Mouse (Mus musculus) kidney, embryonic 14.5 days (tissue): ENCODE measurements around the gene Ano6. TPM values are rescaled to one million over a fixed set of nuclear protein-coding genes. Genes with fewer than 3 reads are reported as not detected.

Experiments used
- ATAC-seq: fragments of 200-750 bp; cut with Nextera tagmentation; 2 replicates; pipeline ENCODE4 v1.8.0; 2017; ENCODE audit warnings: moderate number of reproducible peaks, mild to moderate bottlenecking, moderate TSS enrichment, moderate library complexity; ENCODE audit not compliant: low FRiP score, low TSS enrichment
- H3K27ac ChIP-seq: fragments of 300-500 bp; sonication (generic); 2 replicates; pipeline ENCODE4 v1.5.1; 2014; ENCODE audit warnings: low read depth, mild to moderate bottlenecking, low read length, moderate library complexity, mixed read lengths
- H3K27me3 ChIP-seq: fragments of 300-500 bp; sonication (generic); 2 replicates; pipeline ENCODE4 v1.6.1; 2014; ENCODE audit warnings: mild to moderate bottlenecking, low read length; ENCODE audit not compliant: control insufficient read depth, insufficient read depth
- H3K36me3 ChIP-seq: fragments of 300-500 bp; sonication (generic); 2 replicates; pipeline ENCODE4 v1.6.1; 2014; ENCODE audit warnings: low read length, mixed read lengths; ENCODE audit not compliant: control insufficient read depth, insufficient read depth
- H3K4me1 ChIP-seq: fragments of 300-500 bp; sonication (generic); 2 replicates; pipeline ENCODE4 v1.6.1; 2014; ENCODE audit warnings: low read length, mixed read lengths; ENCODE audit not compliant: control insufficient read depth, insufficient read depth
- H3K4me2 ChIP-seq: fragments of 300-500 bp; sonication (generic); replicated peaks from 2 replicates; pipeline ENCODE4 v1.6.1; 2014; ENCODE audit warnings: low read depth, mild to moderate bottlenecking, low read length
- H3K4me3 ChIP-seq: fragments of 300-500 bp; sonication (generic); 2 replicates; pipeline ENCODE4 v1.5.1; 2014; ENCODE audit warnings: mild to moderate bottlenecking, low read length
- H3K9ac ChIP-seq: fragments of 300-500 bp; sonication (generic); 2 replicates; pipeline ENCODE4 v1.6.1; 2014; ENCODE audit warnings: low read depth, mild to moderate bottlenecking, low read length, moderate library complexity
- H3K9me3 ChIP-seq: fragments of 300-500 bp; sonication (generic); 2 replicates; pipeline ENCODE4 v1.6.1; 2016; ENCODE audit warnings: low read length; ENCODE audit not compliant: control insufficient read depth
- WGBS: fragments of 180-500 bp; shearing (Covaris S2); extraction: QIAGEN DNeasy Blood & Tissue Kit; methylation state at CpG from one replicate; pipeline ENCODE4 v1.1.7; 2014; 5-methylcytosine and 5-hydroxymethylcytosine counted together
- polyA plus RNA-seq: library from polyadenylated mRNA; unstranded; fragments of >200 nt; fragmentation: Nextera tagmentation; extraction: Ambion mirVana; gene quantifications from 2 replicates; pipeline ENCODE4 v1.2.1, GENCODE M21; 2014

Ano6 gene
- 34.1 and 54.3 TPM in 2 replicates for polyA plus RNA-seq

DNA sequence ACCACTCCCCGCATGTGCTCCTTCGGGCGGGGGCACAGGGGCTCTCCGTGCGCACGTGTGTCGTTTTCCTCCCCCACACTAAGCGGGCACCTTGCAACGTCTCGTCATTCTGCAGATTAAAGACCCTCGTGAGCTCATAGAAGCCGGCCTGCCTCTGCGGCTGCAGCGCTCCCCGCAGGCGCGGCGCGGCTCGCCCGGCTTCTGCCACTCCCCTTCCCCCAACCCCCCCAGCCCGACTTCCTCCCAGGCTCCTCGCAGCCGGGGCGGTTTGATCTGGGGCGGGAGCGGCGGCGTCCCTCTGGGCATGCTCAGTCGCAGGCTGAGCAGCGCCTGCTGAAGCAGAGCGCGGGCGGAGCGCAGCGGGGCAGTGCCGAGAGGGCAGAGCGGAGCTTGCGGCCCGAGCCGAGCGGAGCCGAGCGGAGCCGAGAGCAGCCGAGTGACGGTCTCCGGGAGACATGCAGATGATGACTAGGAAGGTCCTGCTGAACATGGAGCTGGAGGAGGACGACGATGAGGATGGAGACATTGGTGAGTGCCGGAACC, at the start of gene Ano6:
Gene Ano6, plus strand, starts transcription at position 315 of the 543 bp plus-strand sequence.
- ATAC-seq, result peak; percentile 97
- Histone ChIP-seq H3K9me3 (no peaks in the 10 kb centered on the region), H3K36me3 (no peaks in the 10 kb centered on the region), H3K27ac (peak within 1 kb of the TSS; percentile 81; the same call in 1 of the 2 replicates), H3K4me3 (peak within 1 kb of the TSS; percentile 61), H3K4me1 (peaks cover 38% of the 10 kb centered on the region), H3K9ac (peak within 1 kb of the TSS; percentile 78), H3K27me3 (no peaks in the 10 kb centered on the region), H3K4me2 (peak within 1 kb of the TSS; percentile 88)
- under 1% methylated on average over 51 of the region's 51 CpGs for WGBS

DNA sequence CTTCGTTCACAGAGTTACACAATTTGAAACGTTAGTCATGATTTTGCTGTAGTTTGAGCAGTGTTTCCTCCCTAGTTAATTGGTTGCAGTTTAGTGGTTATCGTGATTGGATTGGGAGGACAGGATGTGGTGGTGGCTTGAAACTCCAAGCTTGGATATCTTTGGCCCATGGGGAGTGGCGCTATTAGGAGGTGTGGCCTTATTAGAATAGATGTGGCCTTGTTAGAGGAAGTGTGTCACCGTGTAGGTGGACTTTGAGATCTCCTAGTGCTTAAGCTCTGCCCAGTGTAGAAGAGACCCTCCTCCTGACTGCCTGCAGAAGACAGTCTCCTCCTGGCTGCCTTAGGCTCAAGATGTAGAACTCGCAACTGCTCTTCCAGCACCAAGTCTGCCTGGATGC, 47.7 kb upstream of the Ano6 start:
- no peak overlapping the region for H3K4me2 ChIP-seq
- ATAC-seq, result no peak
- no peaks in the 10 kb centered on the region for H3K9me3 ChIP-seq
- no peak overlapping the region for H3K4me3 ChIP-seq
- no peaks in the 10 kb centered on the region for H3K36me3 ChIP-seq
- H3K27ac ChIP-seq, result no peak overlapping the region
- H3K4me1 ChIP-seq, result no peaks in the 10 kb centered on the region
- 89% methylated on average over 6 of the region's 6 CpGs for WGBS
- no peak overlapping the region for H3K9ac ChIP-seq
- no peaks in the 10 kb centered on the region for H3K27me3 ChIP-seq

DNA sequence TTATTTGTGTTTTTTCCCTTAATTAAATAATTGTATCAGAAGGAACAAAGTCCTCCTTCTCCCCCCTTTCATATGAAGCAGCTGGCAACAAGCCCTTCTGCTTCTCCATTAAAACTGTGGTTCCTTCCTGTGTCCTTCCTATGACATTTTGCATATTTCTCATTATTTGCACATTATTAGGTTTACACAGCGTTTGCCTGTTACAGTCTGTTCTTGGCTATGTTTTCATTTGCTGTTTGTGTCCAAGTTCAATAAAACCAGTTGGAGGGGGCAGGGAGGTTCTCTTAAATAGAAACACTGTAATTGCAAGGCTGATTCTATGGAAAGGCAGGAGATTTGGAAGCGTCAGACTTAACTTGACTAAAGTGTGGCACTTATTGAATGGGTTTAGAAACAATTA, 46.8 kb upstream of the Ano6 start:
- Histone ChIP-seq H3K36me3 (no peaks in the 10 kb centered on the region), H3K4me3 (no peak overlapping the region), H3K27ac (no peak overlapping the region), H3K27me3 (no peaks in the 10 kb centered on the region), H3K4me2 (no peak overlapping the region), H3K4me1 (no peaks in the 10 kb centered on the region), H3K9me3 (no peaks in the 10 kb centered on the region), H3K9ac (no peak overlapping the region)
- ATAC-seq, result no peak
- WGBS, result 77% methylated on average over 2 of the region's 2 CpGs

DNA sequence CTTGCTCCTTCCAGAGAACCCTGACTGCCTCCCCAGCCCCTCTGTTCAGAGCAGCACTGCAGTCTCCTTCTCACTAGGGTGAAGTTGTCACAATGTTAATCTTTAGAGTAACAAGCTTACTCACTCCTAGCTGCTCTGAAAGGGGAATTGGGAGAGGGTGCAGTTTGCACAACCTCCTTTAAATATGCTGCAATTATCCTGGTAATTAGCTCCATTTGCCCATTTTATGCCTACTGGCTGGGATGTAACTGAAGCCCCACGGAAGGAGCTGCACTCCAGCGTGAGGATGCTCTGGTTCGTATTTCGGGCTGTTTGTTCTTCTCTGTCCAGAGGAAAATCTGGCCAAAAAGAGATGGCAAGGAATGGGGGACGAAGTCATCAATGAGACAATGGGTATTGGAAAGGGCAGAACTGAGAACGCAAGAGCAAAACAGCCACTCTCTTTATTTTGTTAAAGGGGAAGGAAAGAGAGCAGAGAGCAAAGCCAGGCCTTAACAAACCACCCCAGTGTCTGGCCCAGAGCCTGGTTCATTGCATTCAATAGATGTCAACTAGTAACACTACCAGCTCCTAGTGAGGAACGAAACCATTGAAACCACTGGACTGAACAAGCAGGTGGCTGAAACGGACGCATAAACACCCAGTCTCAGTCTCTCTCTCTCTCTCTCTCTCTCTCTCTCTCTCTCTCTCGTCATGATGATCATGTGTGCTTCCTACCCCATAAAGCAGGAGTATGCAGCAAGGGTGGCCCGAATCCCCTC, 45.1 kb upstream of the Ano6 start:
- Histone ChIP-seq H3K4me1 (no peaks in the 10 kb centered on the region), H3K27me3 (no peaks in the 10 kb centered on the region), H3K9me3 (no peaks in the 10 kb centered on the region), H3K27ac (no peak overlapping the region), H3K36me3 (no peaks in the 10 kb centered on the region), H3K4me2 (no peak overlapping the region), H3K9ac (no peak overlapping the region), H3K4me3 (no peak overlapping the region)
- no peak for ATAC-seq
- WGBS, result 53% methylated on average over 11 of the region's 11 CpGs

DNA sequence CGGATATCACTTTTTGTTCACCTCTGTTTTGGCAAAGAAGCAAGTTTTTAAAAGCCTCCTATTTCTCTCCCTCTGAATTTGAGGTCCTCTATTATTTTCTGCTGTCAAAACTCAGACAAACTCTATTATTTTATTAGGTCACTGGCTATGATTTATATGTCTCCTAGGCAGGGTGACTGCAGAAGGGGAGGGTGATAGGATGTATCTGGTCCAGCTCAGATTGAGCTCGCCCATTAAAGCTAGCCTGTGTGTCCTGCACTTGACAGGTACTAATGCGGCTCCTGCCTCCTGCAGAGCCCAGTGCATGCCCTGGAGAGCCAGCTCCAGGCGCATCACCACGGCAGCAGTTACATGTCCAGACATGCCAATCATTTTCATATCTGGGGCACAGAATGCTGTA, 44.1 kb upstream of the Ano6 start:
- ATAC-seq, result peak; percentile 73; the same call in 1 of the 2 replicates
- Histone ChIP-seq H3K4me3 (no peak overlapping the region), H3K4me1 (no peaks in the 10 kb centered on the region), H3K27ac (no peak overlapping the region), H3K27me3 (no peaks in the 10 kb centered on the region), H3K36me3 (no peaks in the 10 kb centered on the region), H3K9ac (no peak overlapping the region), H3K4me2 (no peak overlapping the region), H3K9me3 (no peaks in the 10 kb centered on the region)
- WGBS, result 65% methylated on average over 5 of the region's 5 CpGs

DNA sequence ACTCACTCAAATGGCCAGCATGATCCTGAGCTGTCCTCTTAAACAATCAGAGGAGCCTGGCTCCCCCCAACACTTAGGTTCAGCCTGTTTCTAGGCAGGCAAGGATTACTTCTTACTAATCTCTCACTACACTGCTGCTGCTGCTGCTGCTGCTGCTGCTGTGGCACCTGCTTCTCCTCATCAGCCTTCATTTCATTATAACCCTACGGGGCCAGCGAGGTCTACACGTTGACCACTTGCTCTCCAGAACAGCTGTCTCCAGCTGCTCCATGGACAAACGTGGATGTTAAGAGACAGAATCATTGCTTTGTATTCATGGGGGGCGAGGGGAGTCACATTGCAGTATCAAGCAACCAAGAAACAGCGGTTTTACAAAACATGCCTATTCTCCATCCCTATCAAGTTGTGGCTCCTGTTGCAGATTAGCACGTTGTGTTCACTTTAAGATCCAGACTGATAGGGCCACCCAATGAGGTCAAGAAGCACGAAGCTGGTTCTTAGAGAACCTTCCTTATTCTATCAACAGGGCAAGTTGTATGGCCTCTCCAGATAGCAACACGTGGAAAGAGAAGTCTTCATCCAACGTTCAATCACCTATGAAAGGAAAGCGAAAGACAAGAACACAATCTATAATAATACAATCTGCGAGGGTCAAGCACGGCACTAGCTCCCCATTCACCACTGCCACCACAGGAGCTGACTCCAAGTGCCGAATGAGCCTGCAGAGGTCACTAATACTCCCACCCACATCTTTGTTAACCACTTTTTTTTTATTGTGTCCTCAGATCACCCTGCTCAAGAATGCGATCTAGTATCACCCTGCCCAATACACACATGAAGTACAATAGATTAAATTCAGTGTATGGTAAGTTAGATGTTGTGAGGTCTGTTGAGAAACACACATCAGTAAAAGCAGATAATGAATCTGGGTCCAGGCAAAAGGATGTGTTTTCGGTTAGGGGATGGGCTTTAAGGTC, 43.4 kb upstream of the Ano6 start:
- ATAC-seq, result no peak
- Histone ChIP-seq H3K4me3 (no peak overlapping the region), H3K4me1 (no peaks in the 10 kb centered on the region), H3K9me3 (no peaks in the 10 kb centered on the region), H3K27ac (no peak overlapping the region), H3K36me3 (no peaks in the 10 kb centered on the region), H3K4me2 (no peak overlapping the region), H3K27me3 (no peaks in the 10 kb centered on the region), H3K9ac (no peak overlapping the region)
- 73% methylated on average over 16 of the region's 16 CpGs for WGBS

DNA sequence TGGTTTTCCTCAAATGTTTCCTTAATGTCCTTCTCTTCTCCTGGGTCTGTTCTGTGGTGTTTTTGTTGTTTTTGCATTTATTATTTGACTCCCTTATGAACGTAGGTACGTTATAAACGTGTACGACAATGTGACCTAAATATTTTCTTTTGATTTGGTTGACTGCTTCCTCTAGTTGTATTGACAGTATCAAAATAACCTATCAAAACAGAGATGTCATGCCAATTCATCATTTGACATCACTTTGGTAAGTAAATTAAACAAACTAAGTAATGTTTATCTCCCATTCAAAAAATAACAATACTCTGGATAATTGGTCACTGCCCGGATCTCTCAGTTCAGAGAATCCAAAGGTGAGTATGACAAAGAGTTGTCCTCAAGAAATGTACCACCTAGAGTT, 41.4 kb upstream of the Ano6 start:
- 57% methylated on average over 5 of the region's 5 CpGs for WGBS
- Histone ChIP-seq H3K4me1 (no peaks in the 10 kb centered on the region), H3K9ac (no peak overlapping the region), H3K4me3 (no peak overlapping the region), H3K4me2 (no peak overlapping the region), H3K36me3 (no peaks in the 10 kb centered on the region), H3K9me3 (no peaks in the 10 kb centered on the region), H3K27ac (no peak overlapping the region), H3K27me3 (no peaks in the 10 kb centered on the region)
- ATAC-seq, result no peak

DNA sequence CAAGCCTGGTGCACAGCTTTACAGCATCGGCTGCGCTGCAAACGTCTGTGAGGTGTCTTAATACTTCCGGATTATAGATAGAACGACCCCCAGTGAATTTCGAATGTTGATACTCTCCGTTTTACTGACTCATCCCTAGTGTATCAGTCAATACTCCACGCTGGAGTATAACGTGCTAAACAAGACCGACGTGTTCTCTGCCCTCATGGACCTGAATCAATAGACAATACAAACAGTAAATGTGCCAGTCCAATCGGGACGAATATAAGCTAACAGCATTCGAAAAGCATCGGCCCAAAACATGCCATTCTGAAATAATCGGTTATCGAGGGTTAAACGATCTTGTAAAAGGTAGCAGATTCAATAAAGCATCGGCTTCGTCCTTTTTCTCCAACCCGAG, 40.6 kb upstream of the Ano6 start:
- Histone ChIP-seq H3K27ac (no peak overlapping the region), H3K27me3 (no peaks in the 10 kb centered on the region), H3K9ac (no peak overlapping the region), H3K9me3 (no peaks in the 10 kb centered on the region), H3K4me2 (no peak overlapping the region), H3K4me1 (no peaks in the 10 kb centered on the region), H3K4me3 (no peak overlapping the region), H3K36me3 (no peaks in the 10 kb centered on the region)
- ATAC-seq, result no peak
- 93% methylated on average over 21 of the region's 21 CpGs for WGBS
